Mouse (Mus musculus) heart, adult 18-20 months (tissue): ENCODE measurements around the gene Dnah7b. TPM values are rescaled to one million over a fixed set of nuclear protein-coding genes. Genes with fewer than 3 reads are reported as not detected.
"Not testable (repeated sequence)": the region's sequence is repeated elsewhere in the genome, so short reads cannot be mapped to it uniquely, and the experiment has no call there.

ENCODE experiments used
- DNase-seq, 2 experiments: peaks; one replicate each; pipeline ENCODE4 v3.0.0; 2021 to 2022; ENCODE audit warnings: mixed read lengths in 1 of 2
- total RNA-seq, 2 experiments: library from RNA; stranded (reverse); gene quantifications; 2 replicates each; pipeline ENCODE4 v1.2.3; 2021

The Dnah7b gene
- total RNA-seq, 2 experiments from 2014 or later, result 0.65 to 1.4 TPM

DNA sequence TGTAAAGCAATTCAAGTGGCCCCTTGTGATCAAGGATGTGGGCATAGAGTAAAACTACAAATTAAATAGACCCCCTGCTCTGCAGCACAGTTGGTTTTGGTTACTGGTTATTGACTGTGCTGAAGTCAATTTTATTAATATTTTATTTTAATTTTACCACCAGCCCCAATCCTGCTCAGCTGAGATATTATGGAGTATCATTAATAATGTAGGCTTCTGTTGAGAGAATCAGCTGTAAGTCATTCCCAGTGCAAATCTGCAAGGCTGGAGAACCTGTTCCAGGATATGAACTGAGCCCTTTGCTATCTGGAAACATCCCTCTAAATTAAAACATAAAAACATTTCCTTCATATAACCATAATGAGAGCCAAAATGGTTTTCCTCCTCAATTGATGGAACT lies 259.8 kb downstream of the Dnah7b start:
- not testable (repeated sequence) for DNase-seq

DNA sequence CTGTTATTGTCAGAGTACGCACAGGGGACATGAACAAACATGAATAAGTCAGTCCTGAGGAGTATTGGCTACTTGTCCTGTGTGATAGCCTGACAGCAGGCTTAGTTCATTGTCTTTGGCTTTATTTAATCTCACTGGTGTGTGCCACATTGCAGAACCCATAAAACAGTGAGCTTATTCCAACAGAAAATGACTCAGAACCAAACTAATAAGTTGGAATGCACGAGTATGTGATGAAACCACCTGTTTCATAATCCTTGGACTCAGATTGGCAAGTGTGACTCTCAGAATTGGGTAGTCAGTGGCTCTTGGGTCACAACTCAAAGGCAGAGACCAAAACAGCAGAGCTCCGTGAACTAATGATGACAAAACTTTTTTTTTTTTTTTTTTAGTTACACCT lies 279.2 kb downstream of the Dnah7b start:
- DNase-seq, result not testable (repeated sequence)

DNA sequence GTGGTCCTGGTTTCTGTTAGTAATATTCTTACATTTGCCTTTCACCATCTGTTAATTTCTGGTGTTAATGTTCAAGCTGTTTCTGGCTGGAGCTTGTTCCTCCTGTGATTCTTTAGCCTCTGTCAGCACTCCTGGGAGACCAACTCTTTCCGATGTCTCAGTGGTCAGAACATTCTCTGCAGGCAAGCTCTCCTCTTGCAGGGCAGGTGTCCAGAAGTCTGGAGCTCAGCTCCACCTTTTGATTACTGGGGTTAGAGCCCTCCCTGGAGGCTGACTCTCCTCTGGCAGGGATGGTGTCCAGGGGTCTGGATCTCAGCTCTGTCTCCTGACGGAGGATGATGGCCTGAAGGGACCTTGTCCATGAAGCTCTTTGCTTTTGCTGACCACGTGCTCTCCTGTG lies 314.5 kb downstream of the Dnah7b start:
- not testable (repeated sequence) for DNase-seq

DNA sequence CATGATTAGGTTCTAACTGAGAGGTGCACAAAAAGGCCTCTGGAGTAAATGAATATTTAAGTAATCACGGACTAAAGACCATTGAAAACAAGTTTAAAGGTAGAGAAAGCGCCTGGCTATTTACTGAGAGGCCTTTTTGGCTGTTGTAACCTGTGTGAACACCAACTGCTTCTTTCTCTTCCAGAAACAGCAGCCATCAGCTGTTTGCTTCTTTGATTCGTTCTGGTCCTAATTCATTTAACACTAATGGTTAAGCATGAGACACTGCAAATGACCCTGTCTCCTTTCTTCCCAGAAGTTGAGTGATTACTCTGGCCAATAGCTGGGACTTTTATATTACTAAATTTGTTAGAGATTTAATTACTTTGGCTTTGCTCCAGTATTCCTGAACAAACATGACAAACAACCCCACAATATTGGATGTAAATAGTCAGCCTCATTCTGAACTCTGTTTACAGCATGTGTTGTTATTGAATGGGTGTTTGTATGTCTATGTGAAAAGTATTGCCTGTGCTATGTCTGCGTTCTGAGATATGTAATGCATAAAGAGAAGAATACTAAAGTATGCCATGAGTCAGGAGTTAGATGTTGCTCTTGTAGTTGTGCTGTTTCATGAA lies 328.7 kb downstream of the Dnah7b start:
- not testable (repeated sequence) for DNase-seq

DNA sequence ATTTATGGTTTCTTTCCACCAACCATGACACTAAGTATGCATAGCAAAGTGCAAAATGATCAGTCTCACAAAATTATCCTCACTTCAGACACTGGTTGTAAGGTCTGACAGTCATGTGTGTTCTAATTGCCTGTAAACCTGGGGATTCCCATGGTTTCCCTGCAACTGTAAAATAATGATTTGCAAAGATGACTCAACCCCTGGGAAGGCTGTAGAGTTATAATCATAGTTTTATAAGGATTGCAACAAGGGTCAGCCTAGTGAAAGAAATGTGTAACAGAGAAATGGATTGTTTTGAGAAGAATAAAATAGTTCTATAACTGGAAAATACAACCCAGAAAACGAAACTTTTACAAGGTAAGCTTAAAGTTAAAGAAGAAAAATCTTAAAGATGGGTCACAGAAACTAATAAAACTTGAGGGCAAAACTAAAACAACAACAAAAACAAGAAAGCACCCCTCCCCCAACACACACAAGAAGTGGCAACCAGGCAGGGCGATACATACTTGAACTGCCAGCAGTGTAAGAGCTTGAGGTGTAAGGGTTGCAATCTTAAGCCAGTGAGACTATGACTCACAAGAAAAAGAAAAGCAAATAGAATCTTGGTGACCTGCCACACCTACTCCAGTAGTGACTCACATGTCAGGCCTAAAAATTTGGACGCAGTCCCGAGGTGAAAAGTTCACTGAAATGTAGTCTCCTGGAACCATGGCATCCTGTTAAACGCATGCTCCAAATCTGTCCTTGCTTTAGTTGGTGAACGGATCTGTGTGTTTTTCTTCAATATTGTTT lies 342.4 kb downstream of the Dnah7b start:
- DNase-seq, result no peak

DNA sequence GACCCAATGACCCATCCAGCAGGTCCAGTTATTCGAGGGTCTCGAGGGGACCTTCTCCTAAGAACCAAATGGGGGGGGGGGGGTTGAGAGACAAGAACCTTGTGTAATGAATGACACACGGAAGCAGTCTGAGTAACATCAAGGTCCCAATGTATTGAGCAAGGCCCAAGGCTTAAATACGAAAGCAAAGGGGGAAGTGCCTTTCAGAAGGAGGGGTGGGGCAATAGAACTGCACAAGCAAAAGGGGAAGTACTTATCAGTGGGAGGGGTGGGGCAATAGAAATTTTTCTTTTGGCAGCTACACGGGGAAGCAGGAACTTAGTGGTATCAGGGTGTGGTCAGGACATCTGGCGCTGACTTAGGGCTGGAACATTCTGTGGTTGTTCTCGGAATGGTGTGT lies 348.7 kb downstream of the Dnah7b start:
- DNase-seq, result not testable (repeated sequence)

DNA sequence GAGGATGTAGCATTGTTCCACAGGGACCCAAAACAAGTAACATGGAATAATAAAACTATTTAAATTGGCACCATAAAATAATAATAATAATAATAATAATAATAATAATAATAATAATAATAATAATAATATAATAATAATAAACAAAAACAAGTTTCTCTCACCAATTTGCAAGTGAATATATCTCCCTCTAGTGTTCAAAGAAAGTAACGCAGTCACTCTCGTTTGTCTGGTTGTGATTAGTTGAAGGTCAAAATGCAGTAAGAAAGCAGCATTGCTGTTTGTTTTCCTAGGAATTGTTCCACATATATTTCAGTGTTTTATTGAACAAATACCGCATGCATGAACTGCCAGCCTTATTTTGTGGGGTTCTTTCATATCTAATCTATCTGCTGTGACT lies 350.8 kb downstream of the Dnah7b start:
- peak in 1 of 2 experiments; percentile 6 for DNase-seq

DNA sequence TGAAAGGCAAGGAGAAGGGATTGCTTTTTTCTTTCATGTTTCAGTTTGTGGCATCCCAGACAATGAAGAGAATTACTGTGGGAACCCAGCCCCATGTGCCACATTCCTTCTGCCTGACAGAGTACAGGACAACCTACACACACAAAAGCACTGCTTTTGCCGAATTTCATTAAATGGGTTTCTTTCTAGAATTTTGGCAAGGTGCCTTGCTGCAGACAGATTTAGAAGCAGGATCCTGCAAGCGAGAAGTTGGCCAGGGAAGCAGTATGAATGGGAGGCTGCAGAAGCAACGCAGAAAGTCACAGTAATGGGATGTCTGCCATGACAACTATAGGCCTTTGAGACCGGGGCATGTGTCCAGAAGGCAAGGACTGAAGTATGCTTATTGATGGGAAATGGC lies 352.9 kb downstream of the Dnah7b start:
- DNase-seq, result not testable (repeated sequence)

Other genes with a start within 250 kb of the Dnah7b start
- not detected for gene Gm5269, start 176.0 kb upstream of the Dnah7b start, total RNA-seq
- 10 to 100 TPM; 24.0 to 27.1 TPM for gene Slc40a1, start 139.8 kb upstream of the Dnah7b start, total RNA-seq